Mouse (Mus musculus): ENCODE measurements around the gene Tsfm.

Tsfm gene

GRCm38 (mm10) chr10:126985127-126985526 lies 45.5 kb downstream of the Tsfm start:
- no peak for DNase-seq

GRCm38 (mm10) chr10:126984189-126985004 lies 46.2 kb downstream of the Tsfm start:
- peak; percentile 79 to 84 for DNase-seq

GRCm38 (mm10) chr10:126983193-126983725 lies 47.4 kb downstream of the Tsfm start:
- DNase-seq: no peak

- DNase-seq: no peak
Observed at GRCm38 (mm10) chr10:126981746-126982145, 48.9 kb downstream of the Tsfm start.

GRCm38 (mm10) chr10:126980933-126981530 lies 49.6 kb downstream of the Tsfm start:
- DNase-seq: no peak

GRCm38 (mm10) chr10:126980221-126980932 lies 50.3 kb downstream of the Tsfm start:
- DNase-seq: peak; percentile 73 to 76

GRCm38 (mm10) chr10:126979636-126980151 lies 50.9 kb downstream of the Tsfm start:
- peak in 1 of 2 experiments; percentile 58 for DNase-seq

GRCm38 (mm10) chr10:126979121-126979635 lies 51.5 kb downstream of the Tsfm start:
- DNase-seq: peak; percentile 71 to 91

- DNase-seq: peak; percentile 100
Observed at GRCm38 (mm10) chr10:126978277-126978994, 52.2 kb downstream of the Tsfm start, which contains the start of gene Ctdsp2. TSS of gene Ctdsp2 (plus strand) at chr10:126978717.

GRCm38 (mm10) chr10:126977076-126977475 lies 53.6 kb downstream of the Tsfm start:
- peak; percentile 72 to 82 for DNase-seq

- no peak for DNase-seq
Observed at GRCm38 (mm10) chr10:126975706-126976105, 54.9 kb downstream of the Tsfm start.

GRCm38 (mm10) chr10:126972988-126973387 lies 57.7 kb downstream of the Tsfm start:
- DNase-seq: no peak

GRCm38 (mm10) chr10:126972051-126972725 lies 58.5 kb downstream of the Tsfm start:
- DNase-seq: peak; percentile 68 to 76

GRCm38 (mm10) chr10:126971363-126972050 lies 59.1 kb downstream of the Tsfm start:
- DNase-seq: no peak

GRCm38 (mm10) chr10:126963821-126964220 lies 66.8 kb downstream of the Tsfm start:
- no peak for DNase-seq

GRCm38 (mm10) chr10:126962966-126963330 lies 67.7 kb downstream of the Tsfm start:
- DNase-seq: peak; percentile 68 to 69

- peak; percentile 61 to 70 for DNase-seq
Observed at GRCm38 (mm10) chr10:126962271-126962965, 68.2 kb downstream of the Tsfm start.

- DNase-seq: peak in 1 of 2 experiments; percentile 51
Observed at GRCm38 (mm10) chr10:126961757-126962156, 68.9 kb downstream of the Tsfm start.
